Mouse (Mus musculus) MEL (cell line): ENCODE measurements around the gene Ncbp1.

Source experiments
- CTCF ChIP-seq, 3 experiments: IDR thresholded peaks in 2 of 3; conservative IDR thresholded peaks in 1 of 3; 2 replicates each; pipeline ENCODE4 v1.5.1; 2011 to 2012; ENCODE audit warnings: low read length in 3 of 3, low read depth in 2 of 3, mild to moderate bottlenecking in 2 of 3, improper control_type of control experiment in 1 of 3, inconsistent platforms in 1 of 3, mixed read lengths in 1 of 3, moderate library complexity in 1 of 3; ENCODE audit not compliant: control insufficient read depth in 1 of 3, insufficient read depth in 1 of 3, poor library complexity in 1 of 3, severe bottlenecking in 1 of 3
- E2F4 ChIP-seq: IDR thresholded peaks from 2 replicates; pipeline ENCODE4 v1.6.1; 2011; ENCODE audit warnings: low read depth, low read length, improper control_type of control experiment, borderline replicate concordance
- EP300 ChIP-seq, 2 experiments: IDR thresholded peaks; 2 replicates each; pipeline ENCODE4 v1.6.1; 2011; ENCODE audit warnings: improper control_type of control experiment in 2 of 2, low read length in 2 of 2, low read depth in 1 of 2, mild to moderate bottlenecking in 1 of 2
- ETS1 ChIP-seq: IDR thresholded peaks from 2 replicates; pipeline ENCODE4 v1.6.1; 2012; ENCODE audit warnings: low read depth, mild to moderate bottlenecking, inconsistent platforms, low read length, improper control_type of control experiment, moderate library complexity
- HCFC1 ChIP-seq: IDR thresholded peaks from 2 replicates; pipeline ENCODE4 v1.6.1; 2012; ENCODE audit warnings: low read depth, mild to moderate bottlenecking, inconsistent platforms, low read length, improper control_type of control experiment, moderate library complexity
- MAZ ChIP-seq: IDR thresholded peaks from 2 replicates; pipeline ENCODE4 v1.6.1; 2012; ENCODE audit warnings: low read depth, mild to moderate bottlenecking, inconsistent platforms, low read length, improper control_type of control experiment
- POLR2A ChIP-seq, 2 experiments: IDR thresholded peaks; 2 replicates each; pipeline ENCODE4 v1.6.1; 2011 to 2012; ENCODE audit warnings: low read length in 2 of 2, mild to moderate bottlenecking in 2 of 2, control low read depth in 1 of 2, improper control_type of control experiment in 1 of 2, low read depth in 1 of 2, moderate library complexity in 1 of 2; ENCODE audit not compliant: control insufficient read depth in 1 of 2, insufficient read depth in 1 of 2, poor library complexity in 1 of 2
- TBP ChIP-seq: IDR thresholded peaks from 2 replicates; pipeline ENCODE4 v1.8.0; 2011; ENCODE audit warnings: low read depth, low read length, improper control_type of control experiment
- TCF12 ChIP-seq: IDR thresholded peaks from 2 replicates; pipeline ENCODE4 v1.6.1; 2014; ENCODE audit warnings: low read depth, mild to moderate bottlenecking, inconsistent platforms, low read length, improper control_type of control experiment, moderate library complexity
- ZC3H11A ChIP-seq: IDR thresholded peaks from 2 replicates; pipeline ENCODE4 v1.6.1; 2012; ENCODE audit warnings: low read depth, mild to moderate bottlenecking, inconsistent platforms, low read length, improper control_type of control experiment
- ZMIZ1 ChIP-seq: IDR thresholded peaks from 2 replicates; pipeline ENCODE4 v1.6.1; 2012; ENCODE audit warnings: low read depth, mild to moderate bottlenecking, inconsistent platforms, low read length, improper control_type of control experiment, moderate library complexity

DNA sequence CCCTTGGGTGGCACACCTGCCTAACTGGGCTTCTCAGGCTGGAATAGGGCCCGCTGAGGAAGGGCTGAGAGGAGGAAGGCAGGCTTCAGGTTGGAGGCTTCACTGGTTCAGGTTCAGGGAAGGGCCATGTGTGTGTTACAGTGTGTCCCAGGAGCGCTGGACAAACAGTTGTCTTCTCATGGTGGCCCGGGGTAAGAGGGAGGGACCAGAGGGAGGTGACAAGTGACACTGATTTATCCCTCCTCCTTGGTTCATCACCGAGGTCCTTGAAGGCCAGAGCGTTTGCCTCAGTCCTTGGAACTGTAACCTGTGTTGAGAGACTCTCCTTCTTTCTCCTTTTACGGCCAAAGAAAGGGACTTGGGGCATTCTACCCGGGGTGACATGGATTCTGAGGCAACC lies 37.9 kb upstream of the Ncbp1 start:
- TF ChIP-seq MAZ (no peak), TCF12 (no peak), ZMIZ1 (no peak), EP300 (IDR thresholded peaks at IDR 0.05; ENCODE audit: low read depth in 1 of 2, low read length in 2 of 2) (no peak), ETS1 (no peak), POLR2A (IDR thresholded peaks at IDR 0.05; ENCODE audit: control insufficient read depth in 1 of 2, insufficient read depth in 1 of 2, low read depth in 1 of 2, low read length in 2 of 2, poor library complexity in 1 of 2) (no peak), ZC3H11A (no peak), CTCF (IDR thresholded peaks at IDR 0.05 in 2 of 3, conservative IDR thresholded peaks at IDR 0.05 in 1 of 3; ENCODE audit: control insufficient read depth in 1 of 3, insufficient read depth in 1 of 3, low read depth in 2 of 3, low read length in 3 of 3, poor library complexity in 1 of 3, severe bottlenecking in 1 of 3) (no peak), E2F4 (no peak), HCFC1 (no peak), TBP (no peak)
